Mouse (Mus musculus) cerebellum, adult 11 months (tissue): ENCODE results near the gene Tmem164.

Experiments
- DNase-seq: peaks from one replicate; pipeline ENCODE4 v3.0.0; 2022

Tmem164 gene

GRCm38 (mm10) chrX:142693256-142693655, 12.1 kb downstream of the Tmem164 start:
- DNase-seq, result no peak

- DNase-seq, result no peak
These were observed 13.1 kb downstream of the Tmem164 start for GRCm38 (mm10) chrX:142694338-142694737.

- DNase-seq, result no peak
These were observed 13.7 kb downstream of the Tmem164 start for GRCm38 (mm10) chrX:142694856-142695255.

GRCm38 (mm10) chrX:142696789-142697188, 15.6 kb downstream of the Tmem164 start:
- DNase-seq, result no peak

- no peak for DNase-seq
These were observed 16.5 kb downstream of the Tmem164 start for GRCm38 (mm10) chrX:142697545-142698204.

GRCm38 (mm10) chrX:142698212-142698611, 17.0 kb downstream of the Tmem164 start:
- DNase-seq, result no peak

GRCm38 (mm10) chrX:142702094-142702493, 20.9 kb downstream of the Tmem164 start:
- DNase-seq, result no peak

- DNase-seq, result no peak
These were observed 21.4 kb downstream of the Tmem164 start for GRCm38 (mm10) chrX:142702566-142702965.

- no peak for DNase-seq
These were observed 22.7 kb downstream of the Tmem164 start for GRCm38 (mm10) chrX:142703953-142704352.

GRCm38 (mm10) chrX:142708257-142708656, 27.1 kb downstream of the Tmem164 start:
- no peak for DNase-seq

GRCm38 (mm10) chrX:142716014-142716413, 34.8 kb downstream of the Tmem164 start:
- no peak for DNase-seq

GRCm38 (mm10) chrX:142717958-142718478, 36.8 kb downstream of the Tmem164 start:
- DNase-seq, result no peak

GRCm38 (mm10) chrX:142718759-142719158, 37.6 kb downstream of the Tmem164 start:
- DNase-seq, result no peak

- DNase-seq, result no peak
These were observed 40.7 kb downstream of the Tmem164 start for GRCm38 (mm10) chrX:142721897-142722296.

GRCm38 (mm10) chrX:142724203-142724602, 43.0 kb downstream of the Tmem164 start:
- no peak for DNase-seq

GRCm38 (mm10) chrX:142725571-142725970, 44.4 kb downstream of the Tmem164 start:
- DNase-seq, result no peak

GRCm38 (mm10) chrX:142726311-142726710, 45.1 kb downstream of the Tmem164 start:
- DNase-seq, result peak; percentile 51

GRCm38 (mm10) chrX:142727847-142728246, 46.6 kb downstream of the Tmem164 start:
- no peak for DNase-seq

- no peak for DNase-seq
These were observed 47.8 kb downstream of the Tmem164 start for GRCm38 (mm10) chrX:142729040-142729439.

GRCm38 (mm10) chrX:142729482-142729881, 48.3 kb downstream of the Tmem164 start:
- no peak for DNase-seq

- DNase-seq, result no peak
These were observed 55.9 kb downstream of the Tmem164 start for GRCm38 (mm10) chrX:142737099-142737498.

GRCm38 (mm10) chrX:142737719-142738118, 56.5 kb downstream of the Tmem164 start:
- DNase-seq, result no peak

GRCm38 (mm10) chrX:142747428-142747827, 66.2 kb downstream of the Tmem164 start:
- DNase-seq, result no peak

- DNase-seq, result no peak
These were observed 67.4 kb downstream of the Tmem164 start for GRCm38 (mm10) chrX:142748574-142748973.

- no peak for DNase-seq
These were observed 69.6 kb downstream of the Tmem164 start for GRCm38 (mm10) chrX:142750775-142751174.
